Mouse (Mus musculus) frontal cortex, adult 2 months (tissue): ENCODE data around the gene Zfp637. TPM values are rescaled to one million over a fixed set of nuclear protein-coding genes. Genes with fewer than 3 reads are reported as not detected.

Experiments
- DNase-seq, 2 experiments: peaks; one replicate each; pipeline ENCODE4 v3.0.0; 2022; ENCODE audit warnings: low spot score in 1 of 2; ENCODE audit errors: extremely low spot score in 1 of 2
- polyA plus RNA-seq: library from polyadenylated mRNA; depleted of rRNA; stranded (reverse); fragments of >200 nt; gene quantifications from 2 replicates; pipeline ENCODE4 v1.2.3, GENCODE M21; 2012; rRNA removed

Zfp637 gene
- polyA plus RNA-seq = 62.5 and 63.4 TPM in 2 replicates

GRCm38 (mm10) chr6:117840686-117841510, at the start of gene Zfp637:
TSS of gene Zfp637 (plus strand) at chr6:117841180.
- DNase-seq = peak; percentile 88 to 95

- DNase-seq = no peak
These were observed 45.7 kb upstream of the Zfp637 start for GRCm38 (mm10) chr6:117795251-117795650.

GRCm38 (mm10) chr6:117800824-117801223, 40.2 kb upstream of the Zfp637 start:
- peak; percentile 38 to 75 for DNase-seq

GRCm38 (mm10) chr6:117801801-117802200, 39.2 kb upstream of the Zfp637 start:
- DNase-seq = no peak

GRCm38 (mm10) chr6:117807756-117808155, 33.2 kb upstream of the Zfp637 start:
- DNase-seq = peak in 1 of 2 experiments; percentile 17

GRCm38 (mm10) chr6:117809816-117810215, 31.2 kb upstream of the Zfp637 start:
- DNase-seq = no peak

GRCm38 (mm10) chr6:117810717-117811116, 30.3 kb upstream of the Zfp637 start:
- no peak for DNase-seq

GRCm38 (mm10) chr6:117811256-117811655, 29.7 kb upstream of the Zfp637 start:
- no peak for DNase-seq

- no peak for DNase-seq
These were observed 26.3 kb upstream of the Zfp637 start for GRCm38 (mm10) chr6:117814681-117815080.

GRCm38 (mm10) chr6:117817108-117817541, 23.9 kb upstream of the Zfp637 start:
- DNase-seq = no peak

- no peak for DNase-seq
These were observed 20.7 kb upstream of the Zfp637 start for GRCm38 (mm10) chr6:117820327-117820726.

GRCm38 (mm10) chr6:117825369-117825768, 15.6 kb upstream of the Zfp637 start:
- peak in 1 of 2 experiments; percentile 82 for DNase-seq

GRCm38 (mm10) chr6:117828273-117828672, 12.7 kb upstream of the Zfp637 start:
- peak in 1 of 2 experiments; percentile 84 for DNase-seq

GRCm38 (mm10) chr6:117841511-117841955, 553 bp downstream of the Zfp637 start:
- DNase-seq = no peak

GRCm38 (mm10) chr6:117844597-117844996, 3.6 kb downstream of the Zfp637 start:
- DNase-seq = no peak

- peak in 1 of 2 experiments; percentile 77 for DNase-seq
These were observed 5.7 kb downstream of the Zfp637 start for GRCm38 (mm10) chr6:117846671-117847070.

GRCm38 (mm10) chr6:117847772-117848171, 6.8 kb downstream of the Zfp637 start:
- no peak for DNase-seq

GRCm38 (mm10) chr6:117848577-117848976, 7.6 kb downstream of the Zfp637 start:
- no peak for DNase-seq

GRCm38 (mm10) chr6:117851747-117852146, 10.8 kb downstream of the Zfp637 start:
- no peak for DNase-seq

- no peak for DNase-seq
These were observed 17.0 kb downstream of the Zfp637 start for GRCm38 (mm10) chr6:117857990-117858389.

GRCm38 (mm10) chr6:117861848-117862247, 20.9 kb downstream of the Zfp637 start, which contains the start of gene Zfp239:
TSS of gene Zfp239 (plus strand) at chr6:117862100.
- no peak for DNase-seq

GRCm38 (mm10) chr6:117862465-117862864, 21.5 kb downstream of the Zfp637 start:
- DNase-seq = no peak
